Mouse (Mus musculus) heart, postnatal 0 days (tissue): ENCODE measurements around the gene Mamdc4.

Source experiments
- CTCF ChIP-seq: IDR thresholded peaks from 2 replicates; pipeline ENCODE4 v1.5.1; 2016; ENCODE audit warnings: antibody characterized with exemption, control low read depth, low read depth
- EP300 ChIP-seq: IDR thresholded peaks from 2 replicates; pipeline ENCODE4 v1.6.1; 2016; ENCODE audit warnings: antibody characterized with exemption, low read depth

DNA sequence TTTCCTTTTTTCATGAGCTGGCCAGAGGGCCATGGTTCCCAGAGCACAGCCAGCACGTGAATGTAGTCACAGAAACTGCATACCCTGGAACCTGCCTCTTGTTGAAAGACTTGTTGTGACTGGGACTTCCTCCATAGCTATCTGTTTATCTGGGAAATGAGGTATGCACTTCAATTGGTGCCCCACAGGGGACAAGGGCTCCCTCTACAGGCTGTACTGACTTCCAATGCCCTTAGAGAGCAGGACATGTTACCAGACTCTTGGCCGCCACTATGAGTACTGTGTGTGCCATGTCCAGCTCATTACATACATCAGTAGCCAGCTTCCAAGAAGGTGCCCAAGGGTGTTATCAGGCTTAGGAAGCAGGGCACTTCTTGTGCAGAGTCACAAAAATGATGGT is 17.2 kb upstream of the Mamdc4 start:
- TF ChIP-seq CTCF (peak; percentile 25; the same call in 1 of the 2 replicates), EP300 (no peak)
